Mouse (Mus musculus) megakaryocyte-erythroid progenitor cell, adult 5-6 weeks (primary cell): Measurements from ENCODE around the gene Ddx19a. TPM values are rescaled to one million over a fixed set of nuclear protein-coding genes. Genes with fewer than 3 reads are reported as not detected.
"Not testable (repeated sequence)": the region's sequence is repeated elsewhere in the genome, so short reads cannot be mapped to it uniquely, and the experiment has no call there.

Source experiments
- ATAC-seq: replicated peaks from 2 replicates; pipeline ENCODE4 v1.8.0; 2016; ENCODE audit warnings: mild to moderate bottlenecking, inconsistent platforms; ENCODE audit not compliant: severe bottlenecking, poor library complexity, low FRiP score, low TSS enrichment
- total RNA-seq, 2 experiments: library from RNA; stranded (forward) in 1 of 2; stranded (reverse) in 1 of 2; fragments of 200-1000, 215-1000 nt in 1 of 2; fragments of >200 nt in 1 of 2; fragmentation: Nextera tagmentation in 1 of 2; gene quantifications; 2 replicates each; pipeline ENCODE4 v1.2.3; 2014 to 2017

Gene Ddx19a
- total RNA-seq (2014; fragmentation: Nextera tagmentation), result 81.6 and 89.6 TPM in 2 replicates
- 55.9 and 74.1 TPM in 2 replicates for total RNA-seq (2017)

DNA sequence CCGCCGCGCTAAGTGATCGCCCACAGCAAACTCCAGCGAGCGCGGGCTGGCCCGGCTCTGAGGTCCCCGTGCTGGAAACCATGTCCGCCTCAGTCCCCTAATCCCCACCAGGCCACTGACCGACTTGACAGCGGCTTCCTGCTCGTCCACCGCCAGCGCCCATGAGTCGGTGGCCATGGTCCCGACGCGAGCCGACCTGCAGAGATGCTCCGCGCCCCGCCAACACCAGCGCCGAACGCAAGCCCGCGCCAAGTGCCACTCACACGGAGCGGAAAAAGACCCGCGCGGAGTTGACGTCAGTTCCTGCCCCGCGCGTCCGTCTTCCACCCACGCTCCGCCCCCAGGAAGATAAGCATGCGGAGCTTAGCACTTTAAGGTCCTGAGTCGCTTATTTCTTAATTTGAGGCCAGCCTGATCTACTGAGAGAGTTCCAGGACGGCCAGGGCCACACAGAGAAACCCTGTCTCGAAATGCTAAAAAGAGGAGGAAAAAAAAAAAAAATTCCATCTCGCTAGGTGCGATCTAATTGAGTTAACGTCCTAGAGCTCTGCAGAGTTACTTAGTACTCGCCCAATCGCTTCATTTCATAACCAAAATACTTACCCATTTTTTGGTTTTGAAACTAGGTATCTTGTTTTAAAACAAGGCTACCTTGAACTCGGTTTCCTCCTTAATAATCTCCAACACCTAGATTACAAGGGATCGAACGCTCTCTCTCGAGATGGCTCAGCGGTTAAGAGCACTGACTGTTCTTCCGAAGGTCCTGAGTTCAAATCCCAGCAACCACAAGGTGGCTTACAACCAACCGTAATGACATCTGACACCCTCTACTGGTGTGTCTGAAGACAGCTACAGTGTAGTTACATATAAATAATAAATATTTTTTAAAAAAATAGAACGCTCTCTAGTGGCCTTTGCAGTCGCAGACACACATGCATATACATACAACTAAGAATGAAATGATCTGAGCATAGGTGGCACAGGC is at the start of gene Ddx19a:
Gene Ddx19a (minus strand): TSS at position 254 of the 985 bp plus-strand sequence.
- peak; percentile 96 for ATAC-seq

DNA sequence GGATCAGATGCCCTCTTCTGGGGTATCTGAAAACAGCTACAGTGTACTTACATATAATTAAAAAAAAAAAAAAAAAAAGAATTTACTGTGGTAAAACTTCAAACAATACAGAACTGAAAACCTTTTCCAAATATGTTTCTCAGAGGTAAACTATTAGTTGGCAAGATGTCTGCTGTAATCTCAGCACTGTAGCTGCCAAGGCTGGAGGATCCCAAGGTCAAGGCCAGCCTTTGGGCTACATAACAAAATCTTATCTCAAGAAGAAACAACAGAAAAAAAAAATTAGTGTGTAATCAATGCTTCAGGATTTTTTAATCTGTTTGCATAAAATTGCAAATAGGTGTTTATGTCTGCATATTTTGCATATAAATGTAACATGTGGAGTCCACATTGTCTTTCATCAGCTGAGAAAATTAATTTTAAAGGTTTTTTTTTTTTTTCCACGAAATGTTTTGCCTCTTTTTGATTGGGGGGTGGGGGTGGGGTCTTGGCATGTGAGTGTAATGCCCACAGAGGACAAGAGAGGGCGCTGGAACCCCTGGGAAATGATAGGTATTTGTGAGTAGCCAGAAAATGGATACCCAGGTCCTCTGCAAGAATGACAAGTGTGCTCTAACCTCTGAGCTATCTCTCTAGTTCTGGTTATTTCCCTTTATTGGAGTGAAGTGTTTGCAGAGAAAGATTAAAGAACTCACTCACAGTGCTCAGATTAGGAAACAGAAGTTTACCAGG is 46.6 kb upstream of the Ddx19a start:
- no peak for ATAC-seq

DNA sequence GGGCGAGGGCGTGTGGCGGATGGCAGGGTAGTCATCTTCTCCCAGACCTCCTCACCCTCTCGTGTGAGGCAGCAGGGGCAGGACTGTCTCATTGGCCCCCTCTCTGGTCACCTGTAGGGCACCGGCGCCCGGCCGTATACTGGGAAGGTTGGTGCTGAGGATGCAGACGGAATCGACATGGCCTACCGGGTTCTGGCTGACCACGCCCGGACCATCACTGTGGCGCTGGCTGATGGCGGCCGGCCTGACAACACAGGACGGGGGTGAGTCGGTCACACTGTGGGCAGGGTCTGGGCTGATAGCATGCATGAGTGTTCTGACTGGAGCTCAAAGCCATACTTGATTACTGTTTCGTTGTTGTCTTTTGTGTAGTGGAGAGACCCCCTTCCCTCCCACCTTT is 44.9 kb upstream of the Ddx19a start:
- ATAC-seq, result no peak; the same call in 1 of the 2 replicates

DNA sequence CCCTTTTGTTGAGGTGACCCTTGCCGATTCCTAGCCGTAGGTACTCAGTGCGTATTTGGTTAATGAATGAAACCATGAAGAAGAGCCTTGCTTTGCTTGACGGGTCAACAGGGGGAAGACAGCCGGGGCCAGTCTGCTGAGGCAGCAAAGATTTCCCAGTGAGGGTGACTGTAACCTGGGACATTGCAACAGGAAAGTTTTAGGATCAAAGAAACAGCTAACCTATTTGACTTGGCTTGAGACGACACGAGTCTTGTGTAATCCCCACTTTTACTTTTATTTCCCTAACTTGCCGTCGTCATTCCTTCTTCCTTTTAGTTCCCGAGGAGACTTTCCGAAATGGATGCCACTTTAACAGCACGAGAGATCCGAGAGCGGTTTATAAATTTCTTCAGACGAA is 39.0 kb upstream of the Ddx19a start:
- ATAC-seq, result no peak

DNA sequence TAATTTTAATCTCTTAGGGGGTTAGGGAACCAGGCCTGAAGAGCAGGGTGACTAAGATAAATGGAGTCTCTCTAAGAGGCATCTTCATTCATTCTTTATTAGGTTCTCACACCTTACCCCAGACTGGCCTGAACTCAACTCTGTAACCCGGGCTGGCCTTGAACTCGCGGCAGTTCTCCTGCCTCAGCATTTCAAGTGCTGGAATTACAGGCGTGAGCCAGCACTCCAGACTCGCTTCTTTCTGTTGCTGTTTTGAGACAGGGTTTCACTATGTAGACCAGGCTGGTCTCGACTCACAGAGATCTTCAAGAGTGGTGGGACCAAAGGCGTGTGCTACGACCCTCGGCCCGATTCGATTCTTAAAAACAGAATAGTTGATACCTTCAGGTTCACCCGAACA is 36.7 kb upstream of the Ddx19a start:
- peak; percentile 6; the same call in 1 of the 2 replicates for ATAC-seq

DNA sequence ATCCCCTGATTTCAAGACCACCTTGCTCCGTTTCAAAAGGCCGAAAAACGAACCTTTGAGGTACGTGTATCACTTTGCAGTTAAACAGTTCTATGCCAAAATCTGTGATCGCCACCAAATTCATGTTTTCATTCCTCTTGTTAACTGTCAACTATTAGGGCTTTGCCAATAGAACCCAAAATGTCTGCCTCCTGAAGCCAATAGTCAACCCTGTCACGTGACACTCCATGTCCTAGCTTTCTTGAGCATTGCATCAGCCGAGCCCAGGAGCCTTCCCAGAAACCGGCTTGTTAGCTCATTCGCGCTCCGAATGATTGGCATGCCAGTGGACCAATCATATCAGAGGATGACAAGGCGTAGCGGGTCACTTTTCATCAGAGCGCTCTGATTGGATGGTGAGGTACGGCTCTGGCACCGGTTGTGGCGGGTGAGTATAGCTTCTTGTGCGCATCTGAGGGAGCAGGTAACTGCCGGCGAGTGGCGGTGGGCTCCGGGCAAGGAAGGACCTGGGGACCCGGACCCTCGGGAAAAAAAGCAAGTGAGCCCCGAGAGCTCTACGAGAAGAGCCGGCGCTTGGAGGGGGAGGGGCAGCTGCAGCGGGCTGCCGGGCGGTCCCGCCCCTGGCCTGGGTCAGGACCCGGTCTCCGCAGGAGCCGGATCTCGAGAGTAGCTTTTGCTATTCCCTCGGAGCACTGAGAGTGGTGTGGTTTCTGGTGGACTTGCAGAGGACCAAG is 36.0 kb upstream of the Ddx19a start:
- ATAC-seq, result peak; percentile 99

DNA sequence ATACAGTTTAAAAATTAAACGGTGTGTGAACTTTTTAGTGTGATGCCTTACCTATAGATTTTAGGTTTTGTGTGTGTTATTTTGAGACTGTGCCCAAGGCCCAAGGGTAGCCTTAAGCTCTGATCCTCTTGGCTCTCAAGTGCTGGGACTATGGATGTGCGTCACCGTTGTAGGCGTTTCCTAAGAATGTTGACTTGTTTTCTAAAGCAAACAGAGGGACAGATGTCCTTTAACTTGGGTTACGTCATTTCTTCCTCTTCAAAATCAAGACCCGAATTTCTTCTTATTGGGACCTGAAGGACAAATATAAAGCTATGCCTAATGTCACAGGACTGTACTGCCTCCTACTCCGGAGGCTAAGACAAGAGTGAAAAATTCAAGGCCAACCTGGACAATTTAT is 35.3 kb upstream of the Ddx19a start, which contains the start of gene Aars:
Gene Aars (plus strand): TSS at position 229 of the 400 bp plus-strand sequence.
- ATAC-seq, result no peak

DNA sequence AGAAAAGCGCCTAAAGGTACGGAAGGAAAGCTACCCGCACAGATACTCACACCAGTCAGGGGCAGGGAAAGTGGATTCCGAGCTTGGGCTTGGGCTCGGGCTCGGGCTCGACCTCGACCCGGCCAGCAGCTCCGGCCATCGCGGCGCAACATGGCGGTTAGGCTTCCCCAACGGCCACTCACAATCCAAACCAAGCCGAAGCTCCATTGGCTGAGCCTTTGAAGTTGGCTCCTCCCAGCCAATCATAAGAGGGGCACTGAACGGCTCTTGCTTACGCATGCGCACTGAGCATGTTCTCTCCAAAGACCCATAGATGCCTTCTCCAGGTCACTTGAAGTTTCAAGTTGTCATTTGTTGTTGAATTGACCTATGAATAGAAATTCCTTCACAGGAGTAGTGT is 34.0 kb upstream of the Ddx19a start, which contains the start of gene Ddx19b:
Gene Ddx19b (minus strand): TSS at position 180 of the 400 bp plus-strand sequence.
- no peak for ATAC-seq

DNA sequence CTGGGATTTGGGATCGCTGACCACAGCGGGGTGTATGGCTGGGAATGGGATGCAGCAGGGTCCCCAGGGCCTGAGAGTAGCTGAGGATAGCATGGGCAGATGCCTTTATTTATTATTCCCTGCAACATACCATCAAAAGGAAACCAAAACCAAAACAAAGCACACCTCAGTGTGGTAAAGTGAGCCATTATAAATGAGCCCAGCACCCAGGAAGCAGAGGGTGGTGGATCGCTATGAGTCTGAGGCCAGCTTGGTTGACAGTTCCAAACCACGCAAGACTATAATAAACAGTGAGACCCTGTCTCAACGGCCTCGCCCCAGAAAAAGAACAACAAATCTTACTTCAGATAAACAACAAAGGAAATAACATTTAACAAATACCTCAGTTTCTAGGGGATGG is 32.4 kb upstream of the Ddx19a start:
- no peak for ATAC-seq

DNA sequence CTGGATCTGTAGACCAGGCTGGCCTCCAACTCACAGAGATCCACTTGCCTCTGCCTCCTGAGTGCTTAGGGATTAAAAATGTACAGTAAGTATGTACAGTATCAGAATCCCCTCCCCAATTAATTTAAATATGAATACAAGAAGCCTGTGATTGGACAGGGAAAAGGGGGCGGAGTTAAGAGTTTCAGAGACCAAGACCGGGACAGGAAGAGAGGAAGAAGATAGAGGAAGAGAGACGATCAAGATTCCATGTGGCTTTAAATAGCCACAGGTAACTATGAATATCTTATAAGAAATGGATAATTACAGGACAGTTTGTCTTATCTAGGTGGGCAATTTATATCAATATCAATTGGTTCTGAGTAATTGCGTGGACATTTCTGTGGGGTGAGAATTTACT is 32.0 kb upstream of the Ddx19a start:
- no peak for ATAC-seq

DNA sequence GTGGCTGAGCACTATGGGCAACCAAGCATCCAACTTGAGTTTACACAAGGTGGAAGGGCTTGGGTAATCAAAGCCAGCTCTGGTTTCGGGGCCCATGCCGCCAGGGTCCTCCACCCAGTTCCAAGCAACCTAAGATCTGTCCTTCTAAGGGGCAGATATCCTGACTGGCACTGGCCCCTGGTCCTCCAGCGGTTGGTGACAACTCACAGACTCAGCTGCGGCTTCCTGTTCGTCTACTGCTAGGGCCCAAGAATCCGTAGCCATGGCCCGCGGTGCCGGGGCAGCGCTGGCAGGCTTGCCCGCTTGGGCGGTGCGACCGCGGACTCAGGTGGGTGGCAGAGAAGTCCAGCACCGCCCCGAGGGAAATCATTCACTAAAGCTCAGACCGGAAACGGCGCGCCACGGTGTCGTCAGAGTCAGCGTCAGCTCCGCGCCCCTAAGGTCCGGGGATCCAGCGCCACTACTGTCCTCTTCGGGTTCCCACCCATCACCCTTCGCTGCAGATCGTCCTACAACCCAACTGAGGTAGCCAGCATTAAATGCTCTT is 29.9 kb upstream of the Ddx19a start:
- peak; percentile 97 for ATAC-seq

DNA sequence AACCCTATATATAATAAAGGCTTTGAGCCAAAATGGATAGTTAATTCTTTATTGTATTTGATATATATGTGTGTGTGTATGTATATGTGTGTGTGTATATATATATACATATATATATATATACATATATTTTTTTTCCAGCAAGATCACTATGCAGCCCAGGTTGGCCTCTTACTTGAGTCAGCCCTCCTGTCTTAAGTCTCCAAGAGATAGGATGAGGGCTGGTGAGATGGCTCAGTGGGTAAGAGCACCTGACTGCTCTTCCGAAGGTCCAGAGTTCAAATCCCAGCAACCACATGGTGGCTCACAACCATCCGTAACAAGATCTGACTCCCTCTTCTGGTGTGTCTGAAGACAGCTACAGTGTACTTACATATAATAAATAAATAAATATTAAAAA is 29.0 kb upstream of the Ddx19a start:
- ATAC-seq, result not testable (repeated sequence)

DNA sequence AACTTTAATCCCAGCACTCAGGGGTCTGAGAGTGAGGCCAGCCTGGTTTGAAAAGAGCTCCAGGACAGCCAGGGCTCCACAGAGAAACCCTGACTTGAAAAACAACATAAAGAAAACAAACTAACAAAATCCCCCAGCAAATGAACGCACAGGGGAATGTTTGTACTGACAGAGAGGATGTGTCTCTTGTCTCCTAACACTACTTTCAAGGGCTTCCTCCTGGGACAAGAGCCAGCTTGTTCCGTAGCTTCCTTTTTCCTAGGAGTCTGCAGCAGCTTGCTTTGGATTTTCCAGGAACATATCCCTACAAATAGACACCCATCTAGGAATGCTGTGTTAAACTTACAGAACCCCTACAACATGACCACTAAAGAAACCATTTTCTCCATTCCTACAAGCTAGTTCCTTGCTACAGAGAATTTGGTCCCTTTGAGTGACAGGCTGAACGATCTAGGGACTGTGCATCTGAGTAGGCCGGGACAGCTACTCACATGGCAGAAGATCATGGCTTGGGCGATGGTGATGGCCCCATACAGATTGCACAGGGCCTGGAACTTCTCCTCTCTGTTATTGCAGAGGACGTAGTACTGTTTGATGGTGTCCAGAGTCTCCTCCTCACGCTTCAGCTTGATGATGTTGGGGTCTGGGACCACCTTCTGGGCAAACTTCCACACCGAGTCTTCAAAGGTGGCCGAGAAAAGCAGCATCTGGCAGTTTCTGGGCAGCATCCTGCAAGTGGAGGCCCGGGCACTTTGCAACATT is 12.8 kb upstream of the Ddx19a start:
- not testable (repeated sequence) for ATAC-seq

DNA sequence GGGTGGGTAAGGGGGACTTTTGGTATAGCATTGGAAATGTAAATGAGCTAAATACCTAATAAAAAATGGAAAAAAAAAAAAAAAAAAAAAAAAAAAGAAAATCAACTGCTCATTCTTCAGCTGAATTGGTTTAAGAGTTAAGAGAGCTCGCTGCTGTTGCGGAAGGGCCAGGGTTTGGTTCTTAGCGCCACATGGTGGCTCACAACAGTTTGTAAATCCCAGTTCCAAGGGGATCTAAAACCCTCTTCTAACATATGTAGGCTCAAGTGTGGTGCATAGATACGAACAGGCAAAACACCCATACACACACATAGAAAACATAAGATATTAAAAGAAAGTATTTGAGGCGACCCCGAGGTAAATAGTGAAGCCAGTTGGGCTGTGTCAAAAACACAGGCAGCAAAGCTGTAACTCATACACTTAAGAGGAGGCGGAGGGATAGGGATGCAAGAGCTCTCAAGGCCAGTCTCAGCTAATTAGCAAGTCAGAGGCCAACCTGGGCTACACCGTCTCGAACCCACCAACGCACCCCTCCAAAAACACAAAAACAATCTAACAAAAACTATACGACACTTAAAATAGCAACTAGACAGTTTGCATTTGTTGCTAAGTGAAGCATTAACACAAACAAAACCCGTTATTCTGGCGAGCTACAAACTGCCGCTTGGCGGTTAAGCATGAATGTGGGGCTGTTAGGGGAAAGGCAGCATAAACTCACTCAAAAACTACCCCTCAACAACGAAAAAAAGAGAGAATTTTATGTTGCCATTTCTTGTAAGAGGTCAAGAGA is 764 bp downstream of the Ddx19a start:
- peak; percentile 40; the same call in 1 of the 2 replicates for ATAC-seq

DNA sequence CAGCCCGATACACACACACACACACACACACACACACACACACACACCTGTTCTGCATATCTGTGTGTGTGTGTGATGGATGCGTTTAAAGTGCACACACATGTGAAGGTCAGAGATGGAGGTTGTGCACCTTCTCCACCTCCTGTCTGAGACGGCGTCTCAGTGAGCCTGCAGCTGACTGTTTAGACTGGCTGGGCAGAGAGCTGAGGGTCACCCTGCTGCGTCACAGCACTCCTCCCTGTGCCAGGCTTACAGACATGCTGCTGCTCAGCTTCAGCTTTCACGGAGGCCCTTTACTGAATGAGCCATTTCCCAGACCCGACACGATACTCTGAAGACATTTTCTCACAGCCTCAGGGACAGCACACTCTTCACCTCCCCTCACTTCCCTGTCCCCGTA is 7.6 kb downstream of the Ddx19a start:
- ATAC-seq, result no peak

DNA sequence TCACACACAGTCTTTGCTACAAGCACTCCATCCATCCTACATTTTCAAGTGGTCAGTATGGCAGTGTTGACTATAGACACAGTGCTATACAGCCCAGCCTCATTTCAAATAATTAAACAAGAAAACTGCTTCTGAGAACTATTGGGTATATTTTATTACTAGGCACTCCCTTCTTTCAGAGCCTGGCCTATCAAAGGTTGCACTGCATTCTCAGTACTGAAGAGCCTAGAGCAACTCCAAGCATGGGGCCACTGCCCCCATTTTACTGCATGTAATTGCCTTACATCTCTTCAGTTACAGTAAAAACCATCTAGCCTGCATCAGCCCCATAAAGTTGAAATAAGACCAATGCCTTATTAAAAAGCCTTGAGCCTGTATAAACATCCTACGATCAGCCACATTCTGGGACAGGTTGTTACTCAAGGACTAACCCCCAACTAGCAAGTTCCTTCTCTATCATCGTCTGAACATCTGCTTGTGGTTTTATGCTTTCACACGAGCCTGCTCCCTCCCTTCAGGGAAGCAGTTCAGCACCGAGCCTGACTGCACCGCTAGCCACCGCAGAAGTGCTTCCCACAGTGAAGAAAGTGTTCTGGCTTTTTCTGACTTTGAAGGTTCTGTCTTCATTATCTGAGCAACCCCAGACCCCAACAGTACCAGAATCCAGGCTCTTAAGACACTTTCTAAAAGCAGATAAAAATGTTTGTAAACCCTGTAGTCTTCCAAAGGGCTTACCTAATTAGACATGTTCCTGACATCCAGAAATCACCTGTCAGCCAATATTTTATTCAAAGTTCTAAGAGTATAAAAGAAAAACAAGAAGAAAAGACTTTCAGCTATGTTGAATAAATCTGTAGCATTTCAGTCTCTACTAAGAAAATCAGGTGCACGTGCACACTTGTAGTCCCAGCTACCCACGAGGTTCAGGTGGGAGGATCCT is 9.5 kb downstream of the Ddx19a start:
- peak; percentile 97 for ATAC-seq

DNA sequence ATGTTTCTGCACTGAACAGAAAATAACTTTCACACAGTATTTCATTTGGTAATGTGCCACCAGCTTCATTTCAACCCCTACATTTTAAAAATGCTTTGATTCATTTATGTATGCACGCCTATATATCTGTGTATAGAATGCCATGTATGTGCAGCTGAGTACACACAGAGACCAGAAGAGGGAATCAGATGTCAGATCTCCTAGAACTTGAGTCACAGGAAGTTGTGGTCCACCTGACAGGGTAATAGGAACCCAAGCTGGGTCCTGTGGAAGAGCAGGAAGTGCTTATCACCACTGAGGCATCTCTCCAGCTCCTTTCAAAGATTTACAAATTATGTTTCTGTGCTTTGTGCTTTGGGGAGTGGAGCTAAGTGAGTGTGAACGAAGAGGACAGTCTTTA is 16.3 kb downstream of the Ddx19a start:
- ATAC-seq, result no peak
